Mouse (Mus musculus) thymus, adult 2 months (tissue): ENCODE results near the gene Fbxo33. TPM values are rescaled to one million over a fixed set of nuclear protein-coding genes. Genes with fewer than 3 reads are reported as not detected.
"Not testable (repeated sequence)": the region's sequence is repeated elsewhere in the genome, so short reads cannot be mapped to it uniquely, and the experiment has no call there.

Experiments
- DNase-seq: peaks from one replicate; pipeline ENCODE4 v3.0.0; 2021
- H3K27ac ChIP-seq: fragments of 200-500 bp; 2 replicates; pipeline ENCODE4 v1.5.1; 2012; ENCODE audit warnings: low read length, control low read depth; ENCODE audit not compliant: control insufficient read depth, insufficient read depth
- H3K27me3 ChIP-seq: fragments of 200-500 bp; 2 replicates; pipeline ENCODE4 v1.6.1; 2012; ENCODE audit warnings: mild to moderate bottlenecking, low read length, moderate library complexity, mixed read lengths; ENCODE audit not compliant: control insufficient read depth, insufficient read depth
- H3K36me3 ChIP-seq: fragments of 200-500 bp; 2 replicates; pipeline ENCODE4 v1.6.1; 2012; ENCODE audit warnings: mild to moderate bottlenecking, low read length, moderate library complexity; ENCODE audit not compliant: control insufficient read depth, insufficient read depth
- H3K4me1 ChIP-seq: fragments of 200-500 bp; replicated peaks from 2 replicates; pipeline ENCODE4 v1.6.1; 2012; ENCODE audit warnings: low read length; ENCODE audit not compliant: control insufficient read depth, insufficient read depth
- H3K4me3 ChIP-seq: fragments of 200-500 bp; 2 replicates; pipeline ENCODE4 v1.5.1; 2012; ENCODE audit warnings: mild to moderate bottlenecking, low read length, control low read depth, moderate library complexity; ENCODE audit not compliant: control insufficient read depth, insufficient read depth
- CTCF ChIP-seq: fragments of 200-500 bp; IDR thresholded peaks from 2 replicates; pipeline ENCODE4 v1.5.1; 2012; ENCODE audit warnings: mild to moderate bottlenecking, control low read depth, low read length, moderate library complexity, borderline replicate concordance; ENCODE audit not compliant: control insufficient read depth, poor library complexity, insufficient read depth; ENCODE audit errors: extremely low read depth
- POLR2A ChIP-seq: fragments of 200-500 bp; IDR thresholded peaks from 2 replicates; pipeline ENCODE4 v1.6.1; 2012; ENCODE audit warnings: mild to moderate bottlenecking, low read length, control low read depth, moderate library complexity; ENCODE audit not compliant: control insufficient read depth, poor library complexity, insufficient read depth; ENCODE audit errors: extremely low read depth
- WGBS: fragments of 180-500 bp; shearing (Covaris S2); methylation state at CpG from one replicate; pipeline ENCODE4 v1.1.7; 2018; 5-methylcytosine and 5-hydroxymethylcytosine counted together
- polyA plus RNA-seq: library from polyadenylated mRNA; depleted of rRNA; stranded (reverse); fragments of >200 nt; gene quantifications from 2 replicates; pipeline ENCODE4 v1.2.3, GENCODE M21; 2012

The Fbxo33 gene
- polyA plus RNA-seq, 1 experiment: 18.6 TPM

DNA sequence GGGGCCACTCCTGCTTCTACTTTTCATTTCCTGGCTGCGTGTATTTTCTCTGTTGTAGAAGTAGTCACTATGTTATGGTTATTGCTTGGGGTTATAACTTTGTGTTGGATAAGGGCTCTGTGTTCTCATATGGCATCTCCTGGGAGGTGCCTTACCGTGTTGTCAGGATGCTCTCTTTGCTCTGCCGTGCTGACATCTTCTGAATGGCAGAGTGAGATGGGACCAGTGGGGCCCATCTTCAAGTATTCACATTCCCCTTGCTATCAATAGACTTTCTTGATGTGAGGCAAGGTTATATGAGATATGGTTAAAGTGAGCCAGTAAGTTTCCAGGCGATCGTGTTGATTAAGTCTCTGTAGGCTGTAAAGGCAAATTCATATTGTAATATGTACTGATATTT lies 39.5 kb upstream of the Fbxo33 start:
- Histone ChIP-seq H3K27ac (no peak overlapping the region), H3K4me3 (no peak overlapping the region), H3K36me3 (no peaks in the 10 kb centered on the region), H3K27me3 (no peaks in the 10 kb centered on the region), H3K4me1 (no peaks in the 10 kb centered on the region)
- no peak for DNase-seq
- 89% methylated on average over 5 of the region's 5 CpGs for WGBS
- TF ChIP-seq POLR2A (no peak), CTCF (no peak)

DNA sequence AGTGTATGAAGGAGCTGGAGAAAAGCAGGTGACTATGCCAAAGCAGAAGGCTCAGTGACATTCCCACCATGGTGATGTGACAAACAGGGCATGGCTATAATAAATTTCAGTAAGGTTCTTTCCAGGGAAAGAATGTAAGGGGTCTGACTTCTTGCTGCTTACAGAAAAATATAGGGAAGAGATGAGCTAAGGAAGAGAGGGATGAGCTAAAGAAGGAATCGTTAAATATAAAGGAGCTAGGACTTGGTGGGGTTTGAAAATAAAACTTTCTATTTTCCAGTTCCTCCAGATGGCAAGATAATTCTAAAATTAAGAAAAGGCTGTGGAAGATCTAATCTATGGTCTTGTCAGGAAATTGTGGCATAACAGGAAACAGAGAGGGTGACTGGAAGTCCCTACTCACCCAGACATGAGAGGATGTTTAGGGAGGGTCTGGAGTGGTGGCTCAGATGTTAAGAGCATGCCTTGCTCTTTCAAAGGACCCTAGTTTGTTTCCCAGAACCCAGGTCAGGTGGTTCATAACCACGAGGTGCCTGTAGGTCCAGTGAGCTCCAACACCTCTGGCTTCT lies 30.8 kb upstream of the Fbxo33 start:
- Histone ChIP-seq H3K27ac (no peak overlapping the region), H3K27me3 (no peaks in the 10 kb centered on the region), H3K36me3 (no peaks in the 10 kb centered on the region), H3K4me1 (no peaks in the 10 kb centered on the region), H3K4me3 (no peak overlapping the region)
- DNase-seq: no peak
- no peak for TF ChIP-seq CTCF
- no peak for TF ChIP-seq POLR2A
- 2% methylated on average over 2 of the region's 2 CpGs for WGBS

DNA sequence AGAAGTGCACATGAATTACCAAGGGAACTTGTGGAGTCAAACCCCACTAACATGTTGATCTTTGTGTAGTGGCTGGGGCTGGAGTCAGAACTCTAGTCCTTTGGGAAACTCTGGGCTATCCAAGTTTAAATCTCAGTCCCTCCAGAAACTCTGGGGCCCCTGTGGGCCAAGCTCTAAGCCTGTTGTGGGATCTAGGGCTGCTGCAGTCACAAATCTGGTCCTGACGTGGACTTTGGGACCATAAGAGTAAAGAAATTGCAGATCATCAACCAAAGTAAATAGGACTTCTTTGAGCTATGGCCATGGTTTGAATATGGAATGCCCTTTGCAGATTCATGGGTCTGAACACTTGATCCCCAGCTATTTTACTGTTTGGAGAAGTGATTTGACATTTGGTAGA lies 29.4 kb upstream of the Fbxo33 start:
- no peak for DNase-seq
- Histone ChIP-seq H3K4me1 (no peaks in the 10 kb centered on the region), H3K27me3 (no peaks in the 10 kb centered on the region), H3K27ac (no peak overlapping the region), H3K4me3 (no peak overlapping the region), H3K36me3 (no peaks in the 10 kb centered on the region)
- WGBS: 90% methylated on average over 1 of the region's 1 CpGs
- TF ChIP-seq POLR2A (no peak), CTCF (no peak)

DNA sequence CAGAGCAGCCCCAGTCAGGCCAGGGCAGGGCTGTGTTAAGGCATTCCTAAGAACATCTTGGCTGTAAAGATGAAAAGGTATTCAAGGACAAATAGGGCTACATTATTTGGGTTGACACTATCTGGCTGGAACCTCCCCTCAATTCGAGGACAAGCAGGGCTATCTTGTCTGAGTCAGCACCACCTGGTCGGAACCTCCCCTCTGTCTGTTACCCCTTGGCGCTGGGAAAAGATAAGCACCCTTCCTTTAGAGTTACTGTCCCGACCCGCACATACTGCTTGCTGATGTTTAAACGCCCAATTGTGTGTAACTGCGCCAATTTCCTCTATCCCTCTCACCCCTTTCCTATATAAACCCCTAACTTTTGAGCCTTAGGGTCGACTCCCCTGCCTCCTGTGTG lies 21.5 kb upstream of the Fbxo33 start:
- H3K27me3 ChIP-seq, DNase-seq, H3K4me1 ChIP-seq, H3K36me3 ChIP-seq, H3K4me3 ChIP-seq, H3K27ac ChIP-seq: not testable (repeated sequence)
- WGBS: 95% methylated on average over 8 of the region's 8 CpGs

DNA sequence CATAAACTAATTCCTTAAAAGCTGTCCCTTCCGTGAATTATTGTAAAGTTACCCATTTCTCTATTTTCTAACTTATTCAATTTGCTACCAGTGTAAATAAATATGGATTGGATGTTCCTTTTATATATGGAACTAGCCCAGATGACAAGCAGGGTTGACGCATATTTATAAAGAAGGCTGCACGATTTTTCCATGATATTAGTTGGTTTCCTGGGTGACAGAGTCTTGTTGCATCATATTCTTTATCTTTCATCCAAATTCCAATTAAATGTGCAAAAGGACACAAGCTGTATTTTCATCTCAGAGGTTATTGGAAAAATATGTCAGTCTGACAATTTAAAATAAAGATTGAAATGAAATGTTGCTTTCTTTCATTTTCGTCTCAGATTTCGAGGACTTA lies 18.9 kb upstream of the Fbxo33 start:
- Histone ChIP-seq H3K27me3 (no peaks in the 10 kb centered on the region), H3K4me3 (no peak overlapping the region), H3K27ac (no peak overlapping the region), H3K36me3 (no peaks in the 10 kb centered on the region), H3K4me1 (no peaks in the 10 kb centered on the region)
- TF ChIP-seq POLR2A: no peak
- TF ChIP-seq CTCF: no peak
- WGBS: 91% methylated on average over 5 of the region's 5 CpGs
- DNase-seq: no peak

DNA sequence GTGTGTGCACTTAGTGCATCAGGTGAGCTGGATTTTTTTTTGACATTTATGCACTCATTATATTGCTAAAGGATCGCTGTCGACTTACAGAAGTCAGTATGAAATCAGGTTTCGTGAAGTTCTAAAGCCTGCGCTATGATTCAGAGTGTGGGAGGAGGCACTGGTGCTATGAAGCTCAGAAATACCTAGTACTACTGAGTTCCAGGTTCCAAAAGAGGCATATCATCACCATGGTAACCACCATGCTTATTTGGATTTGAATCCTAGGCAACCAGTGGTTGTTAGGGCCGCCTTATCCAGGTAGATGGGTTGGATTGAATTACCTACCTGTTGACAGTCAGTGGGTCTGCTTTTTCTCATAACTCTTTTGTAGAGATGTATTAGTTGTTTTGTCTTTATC lies 8.9 kb upstream of the Fbxo33 start:
- no peak for DNase-seq
- no peaks in the 10 kb centered on the region for H3K36me3 ChIP-seq
- no peak overlapping the region for H3K4me3 ChIP-seq
- H3K4me1 ChIP-seq: no peaks in the 10 kb centered on the region
- TF ChIP-seq POLR2A: no peak
- TF ChIP-seq CTCF: no peak
- WGBS: 93% methylated on average over 5 of the region's 5 CpGs
- no peaks in the 10 kb centered on the region for H3K27me3 ChIP-seq
- no peak overlapping the region for H3K27ac ChIP-seq

DNA sequence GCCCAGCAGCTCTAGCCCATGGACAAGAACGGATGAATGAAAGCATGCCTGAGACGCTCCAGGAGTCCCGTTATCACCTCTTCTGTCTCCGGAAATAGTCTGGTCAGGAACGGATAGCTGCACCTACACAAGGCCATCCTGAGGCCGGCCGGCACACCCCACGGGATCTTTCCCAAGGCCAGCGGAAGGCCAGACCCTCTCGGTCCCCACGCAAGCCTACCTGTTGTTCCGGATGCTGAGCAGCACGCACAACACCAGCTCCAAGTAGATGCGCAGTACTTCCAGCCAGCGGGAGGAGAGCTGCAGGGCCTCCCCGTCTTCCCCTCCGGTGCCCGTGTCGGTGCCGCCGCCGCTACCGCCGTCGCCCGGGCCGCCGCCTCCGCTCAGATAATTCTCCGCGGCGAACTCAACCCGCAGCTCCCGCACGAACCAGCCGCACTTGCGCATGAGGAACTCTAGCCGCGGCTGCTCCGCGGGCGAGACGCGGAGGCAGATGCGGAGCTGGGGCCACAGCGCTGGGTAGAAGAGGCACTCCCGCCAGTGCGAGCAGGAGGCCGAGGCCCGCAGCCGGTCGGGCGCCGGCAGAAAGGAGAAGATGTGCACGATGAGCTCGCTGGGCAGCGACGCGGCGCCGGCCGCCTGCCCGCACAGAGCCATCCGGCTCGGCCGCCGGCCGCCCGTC lies 744 bp downstream of the Fbxo33 start:
- Histone ChIP-seq H3K4me1 (peaks cover 8% of the 10 kb centered on the region), H3K4me3 (peak overlapping the region; percentile 66), H3K27ac (peak overlapping the region; percentile 36), H3K27me3 (no peaks in the 10 kb centered on the region), H3K36me3 (no peaks in the 10 kb centered on the region)
- peak; percentile 51 for DNase-seq
- TF ChIP-seq POLR2A (0 out of 2 replicates have a peak, but pooled peaks have one; percentile 6), CTCF (no peak)
- WGBS: 2% methylated on average over 69 of the region's 69 CpGs
